Mouse (Mus musculus): ENCODE results near the gene Gemin2. TPM values are rescaled to one million over a fixed set of nuclear protein-coding genes. Genes with fewer than 3 reads are reported as not detected.
"Not testable (repeated sequence)": the region's sequence is repeated elsewhere in the genome, so short reads cannot be mapped to it uniquely, and the experiment has no call there.

The Gemin2 gene
- 1 to 10 TPM; 8.8 to 9.8 TPM for total RNA-seq (2021)

DNA sequence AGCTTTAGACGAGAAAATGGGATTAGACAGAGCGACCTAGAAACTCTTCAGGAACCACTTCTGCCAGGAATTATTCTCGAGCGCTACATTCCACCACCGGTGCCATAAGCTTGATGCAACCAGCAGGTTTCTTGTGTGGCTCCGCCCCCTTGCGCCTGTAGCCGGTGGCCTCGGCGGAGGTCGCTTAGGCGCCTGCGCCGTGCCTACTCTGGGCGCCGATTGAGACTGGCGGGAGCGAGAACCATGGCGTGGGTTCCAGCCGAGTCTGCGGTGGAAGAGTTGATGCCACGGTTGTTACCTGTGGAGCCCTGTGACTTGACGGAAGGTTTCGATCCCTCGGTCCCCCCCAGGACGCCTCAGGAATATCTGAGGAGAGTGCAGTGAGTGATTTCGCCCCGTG lies at the start of gene Gemin2:
TSS of gene Gemin2 (plus strand) at position 160 of the 400 bp plus-strand sequence.
- DNase-seq: peak; percentile 92

- peak; percentile 26 for DNase-seq
Observed at GRCm38 (mm10) chr12:58964583-58964982, 48.6 kb upstream of the Gemin2 start.

DNA sequence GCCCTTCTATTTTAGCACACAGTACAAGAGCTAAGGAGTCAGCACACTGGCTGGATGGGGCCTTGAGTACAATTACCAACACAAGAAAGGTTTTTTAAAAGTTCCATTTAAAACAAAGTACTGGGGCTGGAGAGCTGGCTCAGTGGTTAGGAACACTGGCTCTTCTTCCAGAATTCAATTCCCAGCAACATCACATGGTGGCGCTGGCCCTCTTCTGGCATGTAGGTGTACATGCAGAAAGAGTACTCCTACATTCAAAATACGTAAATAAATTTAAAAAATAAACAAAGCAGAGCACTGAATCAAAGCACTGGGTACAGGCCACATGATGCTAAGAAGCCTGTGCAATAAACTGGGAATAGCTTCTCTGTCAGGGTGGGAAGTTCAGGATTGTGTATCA lies 36.2 kb upstream of the Gemin2 start:
- no peak for DNase-seq

- not testable (repeated sequence) for DNase-seq
Observed at GRCm38 (mm10) chr12:58981178-58981661, 32.0 kb upstream of the Gemin2 start.

DNA sequence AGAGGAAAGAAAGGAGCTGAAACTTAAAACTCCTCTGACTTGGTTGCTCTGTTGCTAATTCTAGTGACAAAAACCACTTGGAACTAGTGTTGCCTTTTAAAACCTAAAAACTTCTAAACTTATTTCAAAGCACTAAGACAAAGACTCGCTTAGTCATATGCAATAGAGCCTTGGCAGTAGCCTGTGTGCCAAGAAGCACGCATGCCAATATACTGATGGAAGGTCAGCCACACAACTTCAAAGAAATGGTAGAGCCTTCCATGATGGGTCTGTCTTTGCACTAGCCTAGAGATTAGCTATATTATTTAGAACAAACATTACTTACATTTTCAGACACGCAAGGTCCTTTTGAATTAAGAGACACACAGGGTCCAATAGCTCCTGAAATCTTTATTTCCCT lies 27.4 kb upstream of the Gemin2 start:
- DNase-seq: no peak

DNA sequence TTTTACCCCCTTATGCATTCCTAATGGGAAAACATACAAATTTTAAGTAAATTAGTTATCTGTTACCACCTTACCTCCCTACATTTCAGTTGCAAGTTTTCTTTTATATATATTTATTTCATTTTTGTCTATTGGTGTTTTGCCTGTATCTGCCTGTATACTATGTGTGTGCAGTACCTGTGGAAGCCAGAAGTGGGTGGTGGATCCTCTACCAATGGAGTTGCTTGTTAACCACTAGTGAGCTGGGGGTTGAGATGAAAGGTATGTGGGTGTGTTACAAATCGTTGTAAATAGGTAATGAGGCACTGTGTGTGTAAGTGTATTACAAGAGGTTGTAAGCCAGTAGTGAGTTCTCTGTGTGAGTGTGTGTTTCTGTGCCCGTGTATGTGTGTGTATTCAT lies 2.7 kb upstream of the Gemin2 start:
- no peak for DNase-seq

DNA sequence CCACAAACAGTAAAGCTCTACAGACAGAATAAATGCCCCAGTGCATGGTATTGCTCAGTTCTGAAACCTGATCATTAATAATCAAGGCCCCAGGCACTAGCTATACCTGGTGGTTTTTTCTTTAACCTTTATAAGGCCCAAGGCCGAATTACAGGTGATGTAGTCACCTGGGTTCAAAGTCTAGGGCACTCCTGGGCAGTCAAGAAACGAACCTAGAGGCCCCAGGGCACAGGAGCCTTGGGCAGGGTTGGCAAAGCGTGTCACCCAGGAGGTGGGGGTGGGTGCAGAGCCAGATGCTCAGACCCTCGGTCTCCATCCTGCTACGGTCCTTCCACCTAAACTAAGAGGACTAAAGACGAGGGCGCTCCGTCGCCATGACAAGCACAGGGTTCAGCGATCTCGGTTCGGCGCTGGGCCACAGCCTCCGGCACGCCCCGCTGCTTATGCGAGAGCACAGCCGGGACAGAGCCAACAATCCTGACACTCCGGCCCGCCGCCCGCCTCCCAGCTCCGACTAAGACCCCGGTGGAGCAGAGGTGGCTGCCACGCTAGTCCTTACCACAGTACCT lies 1.8 kb upstream of the Gemin2 start:
- no peak for DNase-seq

DNA sequence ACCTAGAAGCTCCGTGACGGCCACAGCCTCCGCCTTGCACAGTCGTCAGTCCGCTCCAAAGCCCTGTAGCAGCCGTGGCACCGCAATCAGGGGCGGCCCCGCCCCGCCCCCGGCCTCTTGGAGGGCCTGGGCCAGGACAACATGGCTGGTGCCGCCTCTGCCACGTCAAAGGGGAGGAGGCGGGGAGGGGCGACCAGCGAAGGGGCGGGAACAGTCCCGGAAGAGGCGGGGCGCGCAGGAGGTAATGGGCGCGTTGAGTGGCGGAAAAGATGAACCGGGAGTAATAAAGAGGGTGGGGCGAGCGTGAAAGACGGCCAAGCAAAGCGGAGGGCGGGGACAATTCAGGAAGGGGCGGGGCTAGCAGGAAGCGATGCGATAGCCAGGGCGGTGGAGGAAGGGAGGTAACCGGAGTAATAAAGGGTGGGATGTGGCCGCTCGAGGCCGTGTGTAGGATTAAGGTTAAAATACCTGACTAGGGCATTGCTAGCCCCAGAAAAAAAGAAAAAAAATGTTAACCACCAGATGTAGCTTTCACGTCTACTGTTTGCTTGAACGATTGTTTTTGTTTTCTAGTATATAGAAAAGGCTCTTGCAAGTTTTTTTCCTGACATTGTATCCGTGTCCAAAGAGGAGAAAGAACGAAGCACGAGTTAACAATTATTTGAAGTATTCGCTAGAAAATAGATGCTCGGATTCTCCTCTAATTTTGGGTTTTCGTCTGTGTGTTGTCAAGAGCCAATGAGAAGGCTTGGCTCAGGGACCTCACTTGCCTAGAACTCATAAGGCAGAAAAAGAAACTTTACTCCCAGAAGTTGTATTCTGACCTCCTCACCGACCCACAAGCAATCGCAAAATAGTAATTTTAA lies 1.1 kb upstream of the Gemin2 start, which contains the start of gene Sec23a:
TSS of gene Sec23a (minus strand) at position 174 of the 866 bp plus-strand sequence.
- peak; percentile 99 for DNase-seq

- peak; percentile 10 for DNase-seq
Observed at GRCm38 (mm10) chr12:59012710-59013091, 492 bp upstream of the Gemin2 start.

GRCm38 (mm10) chr12:59017970-59018369 lies 4.8 kb downstream of the Gemin2 start:
- no peak for DNase-seq

- no peak for DNase-seq
Observed at GRCm38 (mm10) chr12:59019891-59020290, 6.7 kb downstream of the Gemin2 start.

DNA sequence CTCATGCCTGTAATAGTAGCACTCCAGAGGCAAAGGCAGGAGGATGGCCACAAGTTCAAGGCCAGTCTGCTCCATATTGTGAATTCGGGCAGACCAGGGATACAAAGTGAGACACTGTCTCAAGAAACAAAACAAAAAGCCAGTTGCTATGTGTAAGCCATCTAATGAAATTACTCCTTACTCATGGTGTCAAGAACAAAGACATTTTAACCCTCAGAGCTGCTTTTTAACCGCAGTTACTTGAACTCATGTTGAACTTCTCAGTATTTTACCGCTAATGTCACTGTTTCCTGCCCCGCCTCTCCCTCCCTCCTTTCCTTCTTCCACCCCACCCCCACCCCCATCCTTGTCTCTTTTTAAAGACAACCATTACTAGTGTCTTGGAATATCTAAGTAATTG lies 8.1 kb downstream of the Gemin2 start:
- no peak for DNase-seq

DNA sequence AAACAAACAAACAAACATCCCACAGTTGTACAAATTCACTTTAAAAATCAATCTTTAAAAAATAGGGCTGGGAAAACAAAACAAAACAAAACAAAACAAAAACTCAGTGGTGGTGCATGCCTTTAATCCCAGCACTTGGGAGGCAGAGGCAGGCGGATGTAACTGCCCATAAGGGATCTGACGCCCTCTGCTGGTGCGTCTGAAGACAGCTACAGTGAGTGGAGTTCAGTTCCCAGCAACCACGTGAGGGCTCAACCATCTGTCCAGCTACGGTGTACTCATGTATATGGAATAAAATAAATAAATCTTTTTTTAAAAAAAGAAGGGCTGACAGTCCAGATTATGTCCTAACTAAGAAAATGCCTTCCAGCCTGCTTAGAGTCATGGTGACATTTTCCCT lies 18.9 kb downstream of the Gemin2 start:
- no peak for DNase-seq

GRCm38 (mm10) chr12:59039162-59039970 lies 26.2 kb downstream of the Gemin2 start:
- no peak for DNase-seq

DNA sequence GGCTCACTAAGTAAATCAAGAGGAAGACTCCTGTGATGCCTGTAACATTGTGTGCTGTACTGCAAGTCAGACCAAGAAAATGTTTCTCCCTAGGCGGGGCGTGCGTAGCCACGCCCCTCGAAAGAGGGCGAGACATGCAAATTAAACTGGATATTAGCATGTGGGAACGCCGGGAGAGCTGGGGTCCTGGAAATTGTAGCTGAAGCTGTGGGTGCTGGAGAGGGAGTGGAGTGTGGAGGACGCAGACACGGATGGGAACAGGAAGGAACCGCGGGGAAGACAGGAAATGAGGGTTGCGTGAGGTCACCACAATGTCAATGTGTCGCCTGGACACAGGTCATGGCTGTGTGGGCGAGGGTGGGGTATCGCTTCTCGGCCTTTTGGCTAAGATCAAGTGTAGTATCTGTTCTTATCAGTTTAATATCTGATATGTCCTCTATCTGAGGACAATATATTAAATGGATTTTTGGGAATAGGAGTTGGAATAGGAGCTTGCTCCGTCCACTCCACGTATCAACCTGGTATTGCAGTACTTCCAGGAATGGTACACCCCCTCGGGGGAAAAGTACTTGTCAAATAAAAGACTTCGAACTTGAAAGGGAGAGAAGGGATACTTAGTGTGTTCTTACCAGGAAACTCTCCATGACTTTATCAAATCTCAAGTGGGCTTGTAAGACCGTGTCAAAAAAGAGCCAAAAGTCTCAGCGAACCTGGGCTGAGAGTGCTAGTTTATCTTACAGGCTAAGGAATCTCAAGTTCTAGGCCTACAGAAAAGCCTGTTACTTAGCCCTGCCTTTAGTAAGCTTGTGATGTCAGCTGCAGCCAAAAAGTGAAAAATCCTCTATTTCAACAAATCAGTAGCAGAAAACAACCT lies 27.0 kb downstream of the Gemin2 start:
- DNase-seq: peak; percentile 55

GRCm38 (mm10) chr12:59040851-59041250 lies 27.7 kb downstream of the Gemin2 start:
- DNase-seq: no peak

- no peak for DNase-seq
Observed at GRCm38 (mm10) chr12:59052470-59052869, 39.3 kb downstream of the Gemin2 start.

GRCm38 (mm10) chr12:59053166-59053565 lies 40.0 kb downstream of the Gemin2 start:
- no peak for DNase-seq

GRCm38 (mm10) chr12:59053976-59054375 lies 40.8 kb downstream of the Gemin2 start:
- DNase-seq: no peak

- DNase-seq: no peak
Observed at GRCm38 (mm10) chr12:59055196-59055850, 42.1 kb downstream of the Gemin2 start.

DNA sequence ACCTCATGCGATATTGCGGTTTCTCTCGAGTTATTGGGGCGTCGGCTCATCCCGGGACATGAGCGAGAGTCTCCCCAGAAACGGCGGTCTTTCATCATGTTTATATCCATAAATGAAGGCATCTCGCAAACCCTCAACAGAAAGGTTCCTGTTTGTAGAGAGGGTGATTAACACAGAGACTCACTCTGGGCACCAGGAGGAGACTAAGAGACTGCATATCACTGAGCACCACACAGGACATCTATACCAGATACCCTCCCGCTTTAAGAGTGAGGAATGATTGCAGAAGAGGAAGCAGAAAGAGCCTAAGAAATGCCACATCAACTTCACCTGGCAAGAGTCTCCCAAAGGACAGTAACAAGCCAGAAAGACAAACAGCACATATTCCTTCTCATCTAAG lies 43.0 kb downstream of the Gemin2 start:
- DNase-seq: no peak

All from heart, postnatal 4 days (tissue).